Mouse (Mus musculus): ENCODE data around the gene Ube4b. TPM values are rescaled to one million over a fixed set of nuclear protein-coding genes. Genes with fewer than 3 reads are reported as not detected.

Gene Ube4b
- polyA plus RNA-seq, 1 experiment from 2014 or later, result 11.9 TPM

DNA sequence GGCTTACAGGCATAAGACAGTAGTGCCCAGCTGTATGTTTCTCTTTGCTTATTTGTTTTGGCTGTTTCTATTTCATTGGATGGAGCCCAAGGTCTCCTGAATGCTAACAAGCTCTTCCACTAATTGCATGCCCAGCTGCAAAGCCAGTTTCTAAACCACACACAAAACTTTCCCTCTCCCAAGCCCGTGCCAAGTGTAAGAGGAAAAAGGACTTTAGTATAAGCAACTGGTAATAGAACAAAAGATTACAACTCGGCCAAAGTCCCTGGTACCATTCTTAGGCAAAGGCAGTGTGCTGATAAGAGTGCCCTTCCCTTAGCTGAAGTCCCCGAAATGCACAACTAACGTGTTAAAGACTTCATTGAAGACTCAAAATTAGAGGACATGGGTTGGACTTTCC, 34.2 kb downstream of the Ube4b start:
- Histone ChIP-seq H3K27me3 (no peaks in the 10 kb centered on the region), H3K27ac (no peak overlapping the region), H3K4me1 (replicated peaks) (peaks cover 28% of the 10 kb centered on the region), H3K9ac (no peak overlapping the region), H3K36me3 (peaks cover 30% of the 10 kb centered on the region; the same call in 1 of the 2 replicates), H3K9me3 (replicated peaks) (no peaks in the 10 kb centered on the region), H3K4me3 (replicated peaks) (no peak overlapping the region), H3K4me2 (no peak overlapping the region)
- 51% methylated on average over 4 of the region's 4 CpGs for WGBS (ENCODE audit: insufficient replicate concordance)
- ATAC-seq (ENCODE audit: low read depth) (no peak), DNase-seq (no peak)

DNA sequence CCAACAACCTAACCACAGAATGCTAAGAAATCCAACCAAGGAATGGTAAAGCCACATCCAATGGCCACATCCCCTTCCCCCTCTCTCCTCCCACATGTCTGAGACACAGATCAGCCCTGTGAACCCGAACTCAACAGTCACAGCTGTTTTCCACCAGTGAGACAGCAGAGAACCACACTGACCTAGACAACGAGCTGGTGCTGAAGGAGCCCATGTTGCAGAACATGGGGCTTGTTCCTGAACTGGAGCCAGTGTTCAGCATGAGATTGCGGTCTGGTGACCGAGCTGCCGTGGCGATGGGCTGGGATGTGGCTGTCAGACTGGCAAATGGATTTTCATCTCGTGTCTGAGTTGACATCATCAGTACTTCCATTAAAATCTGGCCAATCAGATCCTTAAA, 45.5 kb downstream of the Ube4b start:
- Histone ChIP-seq H3K27ac (no peak overlapping the region), H3K4me2 (no peak overlapping the region), H3K9me3 (replicated peaks) (no peaks in the 10 kb centered on the region), H3K27me3 (no peaks in the 10 kb centered on the region), H3K4me1 (replicated peaks) (no peaks in the 10 kb centered on the region), H3K9ac (no peak overlapping the region), H3K36me3 (peaks cover 93% of the 10 kb centered on the region), H3K4me3 (replicated peaks) (no peak overlapping the region)
- no peak for DNase-seq
- WGBS (ENCODE audit: insufficient replicate concordance), result 84% methylated on average over 7 of the region's 7 CpGs
- ATAC-seq (ENCODE audit: low read depth), result no peak

DNA sequence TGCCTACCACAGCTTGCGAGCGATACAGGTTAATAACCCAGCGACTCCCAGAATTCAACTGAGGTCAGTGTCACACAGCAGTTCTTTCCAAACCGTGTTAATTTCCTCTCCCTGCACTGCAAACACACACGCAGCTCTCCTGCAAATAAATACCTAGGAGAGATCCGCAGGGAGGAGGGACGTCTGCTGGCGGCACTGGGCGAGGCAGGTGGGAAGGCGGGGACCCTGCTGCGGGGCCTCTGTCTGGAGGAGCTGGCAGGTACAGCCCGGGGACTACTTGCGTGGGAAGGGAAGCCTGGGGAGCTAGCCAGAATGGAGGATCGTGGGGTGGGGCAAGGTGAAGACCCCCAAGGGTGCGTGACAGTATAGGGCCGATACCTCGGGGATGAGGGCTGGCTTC, 46.7 kb downstream of the Ube4b start:
- 88% methylated on average over 17 of the region's 17 CpGs for WGBS (ENCODE audit: insufficient replicate concordance)
- Histone ChIP-seq H3K4me3 (replicated peaks) (no peak overlapping the region), H3K4me1 (replicated peaks) (no peaks in the 10 kb centered on the region), H3K4me2 (no peak overlapping the region), H3K36me3 (peaks cover 92% of the 10 kb centered on the region), H3K9me3 (replicated peaks) (no peaks in the 10 kb centered on the region), H3K9ac (no peak overlapping the region), H3K27ac (no peak overlapping the region), H3K27me3 (no peaks in the 10 kb centered on the region)
- DNase-seq (no peak), ATAC-seq (ENCODE audit: low read depth) (no peak)

DNA sequence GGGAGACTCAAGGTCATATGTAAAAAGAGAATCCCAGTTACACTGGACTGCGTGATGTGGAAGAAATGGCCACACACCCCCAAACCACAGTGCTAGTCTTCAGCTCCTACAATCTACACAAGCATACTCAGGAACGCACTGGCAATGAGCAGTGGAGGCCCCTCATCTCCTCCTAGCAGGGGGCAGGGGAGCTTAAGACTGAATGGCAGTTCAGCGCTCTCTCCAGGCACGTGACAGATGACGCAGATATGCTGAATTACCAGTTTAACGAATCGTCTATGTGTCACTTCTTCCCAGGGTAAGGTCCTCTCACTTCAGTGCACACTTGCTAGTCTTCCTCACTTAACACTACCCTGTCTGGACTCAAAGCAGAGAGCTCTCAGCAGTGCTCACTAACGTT, 47.7 kb downstream of the Ube4b start:
- no peak overlapping the region for H3K9ac ChIP-seq
- H3K27ac ChIP-seq, result no peak overlapping the region
- no peak overlapping the region for H3K4me3 ChIP-seq (replicated peaks)
- H3K27me3 ChIP-seq, result no peaks in the 10 kb centered on the region
- H3K36me3 ChIP-seq, result peaks cover 91% of the 10 kb centered on the region
- no peaks in the 10 kb centered on the region for H3K9me3 ChIP-seq (replicated peaks)
- H3K4me2 ChIP-seq, result no peak overlapping the region
- WGBS (ENCODE audit: insufficient replicate concordance), result 87% methylated on average over 8 of the region's 8 CpGs
- DNase-seq, result no peak
- ATAC-seq (ENCODE audit: low read depth), result no peak
- H3K4me1 ChIP-seq (replicated peaks), result no peaks in the 10 kb centered on the region

DNA sequence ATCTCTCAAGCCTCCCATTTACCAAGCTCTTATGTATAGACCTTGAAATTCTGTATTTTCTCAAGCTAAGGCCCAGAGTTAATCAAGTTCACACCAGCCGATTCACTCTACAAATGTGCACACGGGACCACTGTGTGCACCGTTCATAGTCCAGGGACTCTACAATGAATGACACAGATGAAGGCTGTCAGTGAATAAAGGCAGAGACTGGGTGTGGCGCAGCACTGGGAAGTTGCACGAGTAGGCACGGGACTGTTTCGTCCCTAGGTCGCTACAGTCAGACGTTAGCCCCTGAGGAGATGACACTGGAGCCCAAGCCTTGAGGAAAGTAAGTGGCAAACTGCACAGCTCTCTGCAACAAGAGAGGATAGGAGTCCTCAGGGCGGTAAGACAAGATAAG, 50.5 kb downstream of the Ube4b start:
- H3K36me3 ChIP-seq, result peaks cover 96% of the 10 kb centered on the region
- ATAC-seq (ENCODE audit: low read depth) (no peak), DNase-seq (no peak)
- no peaks in the 10 kb centered on the region for H3K4me1 ChIP-seq (replicated peaks)
- H3K9ac ChIP-seq, result no peak overlapping the region
- H3K9me3 ChIP-seq (replicated peaks), result no peaks in the 10 kb centered on the region
- no peak overlapping the region for H3K27ac ChIP-seq
- H3K27me3 ChIP-seq, result no peaks in the 10 kb centered on the region
- 82% methylated on average over 10 of the region's 10 CpGs for WGBS (ENCODE audit: insufficient replicate concordance)
- H3K4me2 ChIP-seq, result no peak overlapping the region
- no peak overlapping the region for H3K4me3 ChIP-seq (replicated peaks)

DNA sequence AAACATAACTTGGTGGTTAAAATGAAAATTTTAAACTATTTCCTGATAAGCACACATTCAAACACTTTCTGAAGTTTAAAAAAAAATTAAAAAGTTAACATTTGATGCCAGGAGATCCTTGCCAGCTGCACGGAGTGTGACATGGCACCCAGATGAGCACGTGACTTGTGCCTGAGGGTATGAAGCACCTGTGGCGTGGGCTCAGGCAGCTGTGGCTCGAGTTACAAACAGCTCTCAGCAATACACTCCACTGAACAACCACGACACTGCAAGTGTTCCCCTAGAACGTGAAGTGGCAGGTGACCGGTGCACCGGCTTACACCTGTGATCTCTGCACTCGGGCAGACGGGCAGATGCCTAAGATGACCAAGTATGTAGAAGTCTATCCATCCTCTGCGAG, 51.9 kb downstream of the Ube4b start:
- no peaks in the 10 kb centered on the region for H3K27me3 ChIP-seq
- DNase-seq (no peak), ATAC-seq (ENCODE audit: low read depth) (no peak)
- no peaks in the 10 kb centered on the region for H3K9me3 ChIP-seq (replicated peaks)
- no peaks in the 10 kb centered on the region for H3K4me1 ChIP-seq (replicated peaks)
- no peak overlapping the region for H3K9ac ChIP-seq
- no peak overlapping the region for H3K27ac ChIP-seq
- H3K36me3 ChIP-seq, result peaks cover 94% of the 10 kb centered on the region
- H3K4me3 ChIP-seq (replicated peaks), result no peak overlapping the region
- no peak overlapping the region for H3K4me2 ChIP-seq
- WGBS (ENCODE audit: insufficient replicate concordance), result 81% methylated on average over 11 of the region's 11 CpGs

DNA sequence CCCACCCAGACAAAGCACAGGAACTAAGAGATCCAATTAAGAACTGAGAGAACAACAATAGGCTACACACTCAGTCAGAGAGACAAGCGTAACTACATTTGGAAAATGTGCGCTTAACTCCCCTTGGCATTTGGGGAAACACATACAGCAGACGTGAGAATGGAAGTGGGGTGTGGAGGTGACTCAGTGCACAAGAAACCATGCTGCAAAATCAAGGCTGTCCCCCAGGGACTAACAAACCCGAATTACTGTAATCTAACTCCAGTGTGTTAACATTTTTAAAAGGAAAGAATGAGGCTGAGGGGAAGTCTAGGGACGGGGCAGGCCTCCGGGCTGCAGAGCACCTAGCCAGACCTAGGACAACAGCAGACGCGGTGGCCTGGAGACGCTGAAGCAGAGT, 52.6 kb downstream of the Ube4b start:
- Histone ChIP-seq H3K4me2 (no peak overlapping the region), H3K4me3 (replicated peaks) (no peak overlapping the region), H3K9ac (no peak overlapping the region), H3K27ac (no peak overlapping the region), H3K36me3 (peaks cover 94% of the 10 kb centered on the region), H3K27me3 (no peaks in the 10 kb centered on the region), H3K4me1 (replicated peaks) (no peaks in the 10 kb centered on the region), H3K9me3 (replicated peaks) (no peaks in the 10 kb centered on the region)
- WGBS (ENCODE audit: insufficient replicate concordance), result 86% methylated on average over 9 of the region's 9 CpGs
- DNase-seq (no peak), ATAC-seq (ENCODE audit: low read depth) (no peak)

DNA sequence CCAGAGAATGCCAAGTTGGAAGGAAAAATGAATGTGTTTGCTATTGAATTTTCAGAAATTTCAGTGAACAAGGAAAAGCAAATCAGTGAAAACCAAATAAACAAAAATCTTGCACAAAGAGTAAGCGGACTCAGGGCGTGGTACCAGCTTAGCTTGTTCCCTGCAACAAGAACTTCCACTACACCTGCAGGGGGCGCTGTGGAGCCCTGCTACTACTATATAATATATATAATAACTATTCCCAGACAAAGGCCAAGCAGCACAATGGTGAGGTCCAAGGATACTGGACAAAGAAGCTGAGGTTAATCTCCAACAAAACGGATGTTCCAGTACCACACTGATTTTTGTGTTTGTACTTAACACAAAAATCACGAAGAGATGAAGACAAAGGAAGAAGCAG, 53.1 kb downstream of the Ube4b start:
- Histone ChIP-seq H3K4me3 (replicated peaks) (no peak overlapping the region), H3K27me3 (no peaks in the 10 kb centered on the region), H3K4me1 (replicated peaks) (no peaks in the 10 kb centered on the region), H3K9ac (no peak overlapping the region), H3K27ac (no peak overlapping the region), H3K36me3 (peaks cover 92% of the 10 kb centered on the region), H3K9me3 (replicated peaks) (no peaks in the 10 kb centered on the region), H3K4me2 (no peak overlapping the region)
- DNase-seq (no peak), ATAC-seq (ENCODE audit: low read depth) (no peak)
- WGBS (ENCODE audit: insufficient replicate concordance), result 65% methylated on average over 5 of the region's 5 CpGs

DNA sequence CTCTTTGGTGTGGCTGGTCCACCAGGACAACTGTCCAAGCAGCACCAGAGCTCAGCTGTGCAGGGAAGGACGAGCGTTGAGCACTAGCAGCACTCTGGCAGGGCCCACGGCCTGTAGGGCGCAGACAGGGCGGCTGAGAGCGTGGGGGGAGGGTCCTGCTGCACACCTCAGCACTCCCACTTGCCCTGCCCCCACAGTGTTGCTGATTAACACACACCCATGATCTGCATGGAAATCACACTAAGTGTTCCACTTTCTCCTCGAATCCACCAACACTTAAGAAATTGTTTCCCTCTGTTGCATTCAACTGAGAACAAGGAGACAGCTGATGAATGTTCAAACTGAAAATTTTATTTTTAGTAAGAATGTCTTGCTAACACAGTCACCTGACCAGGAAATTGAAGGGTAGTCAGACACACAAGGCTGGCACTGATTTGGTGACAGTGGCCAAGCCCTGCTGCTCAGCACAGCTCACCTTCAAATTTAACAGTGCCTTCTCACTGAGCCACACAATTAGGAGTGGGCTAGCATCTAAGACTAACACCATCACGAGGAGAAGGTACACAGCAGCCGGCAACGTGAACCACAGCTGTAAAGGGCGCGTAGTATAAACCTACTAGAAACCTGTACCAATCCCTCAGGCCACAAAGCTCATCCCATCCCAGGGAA, 60.7 kb downstream of the Ube4b start:
- Histone ChIP-seq H3K4me1 (replicated peaks) (no peaks in the 10 kb centered on the region), H3K36me3 (peaks cover 84% of the 10 kb centered on the region), H3K4me2 (no peak overlapping the region), H3K9ac (no peak overlapping the region), H3K27me3 (no peaks in the 10 kb centered on the region), H3K4me3 (replicated peaks) (no peak overlapping the region), H3K27ac (no peak overlapping the region), H3K9me3 (replicated peaks) (no peaks in the 10 kb centered on the region)
- whole genome bisulfite sequencing (ENCODE audit: insufficient replicate concordance), result 87% methylated on average over 12 of the region's 12 CpGs
- DNase-seq (no peak), ATAC-seq (ENCODE audit: low read depth) (no peak)

DNA sequence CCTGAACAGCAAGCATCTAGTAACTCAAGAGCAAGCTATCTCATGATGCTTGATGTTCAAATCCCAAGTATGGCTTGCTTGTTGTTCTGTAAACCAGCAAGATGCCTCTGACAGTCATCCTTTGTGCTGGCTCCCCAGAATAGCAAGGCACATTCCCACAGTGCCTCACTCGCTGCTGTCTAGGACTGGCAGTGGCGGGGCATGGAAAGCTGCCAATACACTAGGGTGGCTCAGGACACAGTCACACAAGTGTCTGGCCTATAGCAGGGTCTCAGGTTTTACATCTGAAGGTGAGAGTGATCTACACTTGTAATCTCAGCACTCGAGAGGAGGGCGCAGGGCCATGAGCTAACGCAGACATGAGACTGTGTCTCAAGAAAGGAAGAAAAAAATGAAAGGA, 61.7 kb downstream of the Ube4b start:
- Histone ChIP-seq H3K4me3 (replicated peaks) (no peak overlapping the region), H3K4me1 (replicated peaks) (no peaks in the 10 kb centered on the region), H3K4me2 (no peak overlapping the region), H3K27ac (no peak overlapping the region), H3K27me3 (no peaks in the 10 kb centered on the region), H3K36me3 (peaks cover 86% of the 10 kb centered on the region), H3K9me3 (replicated peaks) (no peaks in the 10 kb centered on the region), H3K9ac (no peak overlapping the region)
- 81% methylated on average over 5 of the region's 5 CpGs for WGBS (ENCODE audit: insufficient replicate concordance)
- no peak for ATAC-seq (ENCODE audit: low read depth)
- DNase-seq, result no peak

DNA sequence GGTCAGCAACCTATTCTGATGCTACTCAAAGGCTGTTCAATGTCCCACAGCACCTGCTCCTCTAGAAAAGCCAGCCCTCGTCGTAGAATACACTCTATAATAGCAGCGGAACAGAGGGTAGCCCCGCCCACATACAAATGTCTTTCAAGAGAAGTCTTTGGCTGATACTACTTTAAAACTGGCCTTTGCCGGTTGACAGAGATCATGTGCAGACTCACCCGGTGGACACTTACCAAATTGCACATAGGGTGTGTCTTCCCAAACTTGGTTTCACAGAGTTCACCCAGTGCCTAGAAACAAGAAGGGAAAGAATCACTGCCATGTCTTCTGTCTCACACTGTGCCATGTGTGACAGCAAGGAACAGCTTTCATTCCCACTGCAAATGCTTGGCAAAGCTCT, 65.5 kb downstream of the Ube4b start:
- H3K4me2 ChIP-seq, result no peak overlapping the region
- peaks cover 90% of the 10 kb centered on the region for H3K36me3 ChIP-seq
- no peaks in the 10 kb centered on the region for H3K9me3 ChIP-seq (replicated peaks)
- no peaks in the 10 kb centered on the region for H3K27me3 ChIP-seq
- H3K9ac ChIP-seq, result no peak overlapping the region
- H3K4me1 ChIP-seq (replicated peaks), result no peaks in the 10 kb centered on the region
- H3K27ac ChIP-seq, result no peak overlapping the region
- 77% methylated on average over 6 of the region's 6 CpGs for WGBS (ENCODE audit: insufficient replicate concordance)
- no peak overlapping the region for H3K4me3 ChIP-seq (replicated peaks)
- ATAC-seq (ENCODE audit: low read depth), result no peak
- DNase-seq, result no peak

DNA sequence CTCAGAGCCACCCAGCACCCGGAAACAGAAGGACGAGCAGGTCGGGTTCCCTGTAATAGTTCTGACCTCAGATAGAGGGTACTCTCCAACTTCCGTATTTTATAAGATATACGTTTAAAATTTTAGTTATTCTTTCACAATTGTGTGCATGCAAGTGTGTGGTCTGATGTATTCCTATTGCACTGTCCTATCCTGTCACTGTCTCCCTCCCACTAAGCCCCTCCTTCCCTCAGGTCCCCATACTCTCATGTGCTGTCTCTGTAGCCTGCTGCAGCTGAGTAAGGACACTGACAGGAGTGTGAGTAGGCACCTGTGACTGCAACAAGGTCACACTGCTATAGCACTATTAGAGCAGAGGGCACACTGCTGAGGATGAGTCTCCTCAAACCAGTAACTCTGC, 65.9 kb downstream of the Ube4b start:
- WGBS (ENCODE audit: insufficient replicate concordance), result 89% methylated on average over 5 of the region's 5 CpGs
- no peaks in the 10 kb centered on the region for H3K4me1 ChIP-seq (replicated peaks)
- peaks cover 90% of the 10 kb centered on the region for H3K36me3 ChIP-seq
- no peak for ATAC-seq (ENCODE audit: low read depth)
- no peaks in the 10 kb centered on the region for H3K27me3 ChIP-seq
- no peak overlapping the region for H3K9ac ChIP-seq
- no peak for DNase-seq
- no peak overlapping the region for H3K4me3 ChIP-seq (replicated peaks)
- no peak overlapping the region for H3K27ac ChIP-seq
- no peak overlapping the region for H3K4me2 ChIP-seq
- no peaks in the 10 kb centered on the region for H3K9me3 ChIP-seq (replicated peaks)
